Mouse (Mus musculus) kidney, embryonic 14.5 days (tissue): ENCODE results near the gene Tie1. TPM values are rescaled to one million over a fixed set of nuclear protein-coding genes. Genes with fewer than 3 reads are reported as not detected.

Experiments used
- ATAC-seq: fragments of 200-750 bp; cut with Nextera tagmentation; 2 replicates; pipeline ENCODE4 v1.8.0; 2017; ENCODE audit warnings: moderate number of reproducible peaks, mild to moderate bottlenecking, moderate TSS enrichment, moderate library complexity; ENCODE audit not compliant: low FRiP score, low TSS enrichment
- H3K27ac ChIP-seq: fragments of 300-500 bp; sonication (generic); 2 replicates; pipeline ENCODE4 v1.5.1; 2014; ENCODE audit warnings: low read depth, mild to moderate bottlenecking, low read length, moderate library complexity, mixed read lengths
- H3K27me3 ChIP-seq: fragments of 300-500 bp; sonication (generic); 2 replicates; pipeline ENCODE4 v1.6.1; 2014; ENCODE audit warnings: mild to moderate bottlenecking, low read length; ENCODE audit not compliant: control insufficient read depth, insufficient read depth
- H3K36me3 ChIP-seq: fragments of 300-500 bp; sonication (generic); 2 replicates; pipeline ENCODE4 v1.6.1; 2014; ENCODE audit warnings: low read length, mixed read lengths; ENCODE audit not compliant: control insufficient read depth, insufficient read depth
- H3K4me1 ChIP-seq: fragments of 300-500 bp; sonication (generic); 2 replicates; pipeline ENCODE4 v1.6.1; 2014; ENCODE audit warnings: low read length, mixed read lengths; ENCODE audit not compliant: control insufficient read depth, insufficient read depth
- H3K4me2 ChIP-seq: fragments of 300-500 bp; sonication (generic); replicated peaks from 2 replicates; pipeline ENCODE4 v1.6.1; 2014; ENCODE audit warnings: low read depth, mild to moderate bottlenecking, low read length
- H3K4me3 ChIP-seq: fragments of 300-500 bp; sonication (generic); 2 replicates; pipeline ENCODE4 v1.5.1; 2014; ENCODE audit warnings: mild to moderate bottlenecking, low read length
- H3K9ac ChIP-seq: fragments of 300-500 bp; sonication (generic); 2 replicates; pipeline ENCODE4 v1.6.1; 2014; ENCODE audit warnings: low read depth, mild to moderate bottlenecking, low read length, moderate library complexity
- H3K9me3 ChIP-seq: fragments of 300-500 bp; sonication (generic); 2 replicates; pipeline ENCODE4 v1.6.1; 2016; ENCODE audit warnings: low read length; ENCODE audit not compliant: control insufficient read depth
- WGBS: fragments of 180-500 bp; shearing (Covaris S2); extraction: QIAGEN DNeasy Blood & Tissue Kit; methylation state at CpG from one replicate; pipeline ENCODE4 v1.1.7; 2014; 5-methylcytosine and 5-hydroxymethylcytosine counted together
- polyA plus RNA-seq: library from polyadenylated mRNA; unstranded; fragments of >200 nt; fragmentation: Nextera tagmentation; extraction: Ambion mirVana; gene quantifications from 2 replicates; pipeline ENCODE4 v1.2.1, GENCODE M21; 2014

The Tie1 gene
- polyA plus RNA-seq, 1 experiment from 2014 or later: 30.4 TPM

GRCm38 (mm10) chr4:118500792-118501191 lies 10.9 kb upstream of the Tie1 start:
- H3K9me3 ChIP-seq: no peaks in the 10 kb centered on the region
- H3K4me1 ChIP-seq: 0 out of 2 replicates have a peak, but pooled peaks cover 4% of the 10 kb centered on the region
- no peak overlapping the region for H3K4me3 ChIP-seq
- H3K4me2 ChIP-seq: no peak overlapping the region
- no peaks in the 10 kb centered on the region for H3K27me3 ChIP-seq
- no peaks in the 10 kb centered on the region for H3K36me3 ChIP-seq
- no peak for ATAC-seq
- no peak overlapping the region for H3K9ac ChIP-seq
- no peak overlapping the region for H3K27ac ChIP-seq
- 62% methylated on average over 9 of the region's 9 CpGs for WGBS

GRCm38 (mm10) chr4:118500171-118500724 lies 10.4 kb upstream of the Tie1 start:
- Histone ChIP-seq H3K27me3 (no peaks in the 10 kb centered on the region), H3K27ac (no peak overlapping the region), H3K9me3 (no peaks in the 10 kb centered on the region), H3K4me3 (no peak overlapping the region), H3K36me3 (no peaks in the 10 kb centered on the region), H3K4me2 (no peak overlapping the region), H3K9ac (no peak overlapping the region), H3K4me1 (0 out of 2 replicates have a peak, but pooled peaks cover 4% of the 10 kb centered on the region)
- ATAC-seq: no peak
- 33% methylated on average over 6 of the region's 6 CpGs for WGBS

GRCm38 (mm10) chr4:118490461-118490860 lies 600 bp upstream of the Tie1 start:
- no peaks in the 10 kb centered on the region for H3K27me3 ChIP-seq
- no peaks in the 10 kb centered on the region for H3K9me3 ChIP-seq
- WGBS: 92% methylated on average over 10 of the region's 10 CpGs
- no peaks in the 10 kb centered on the region for H3K36me3 ChIP-seq
- H3K4me2 ChIP-seq: no peak overlapping the region
- no peak for ATAC-seq
- no peak overlapping the region for H3K27ac ChIP-seq
- no peak overlapping the region for H3K4me3 ChIP-seq
- peaks cover 3% of the 10 kb centered on the region; the same call in 1 of the 2 replicates for H3K4me1 ChIP-seq
- no peak overlapping the region for H3K9ac ChIP-seq

- H3K4me2 ChIP-seq: no peak overlapping the region
- ATAC-seq: 0 out of 2 replicates have a peak, but pooled peaks have one; percentile 24
- no peaks in the 10 kb centered on the region for H3K36me3 ChIP-seq
- no peak overlapping the region for H3K27ac ChIP-seq
- 54% methylated on average over 15 of the region's 15 CpGs for WGBS
- H3K4me1 ChIP-seq: peaks cover 6% of the 10 kb centered on the region; the same call in 1 of the 2 replicates
- H3K9ac ChIP-seq: no peak overlapping the region
- H3K9me3 ChIP-seq: no peaks in the 10 kb centered on the region
- H3K27me3 ChIP-seq: no peaks in the 10 kb centered on the region
- no peak overlapping the region for H3K4me3 ChIP-seq
Observed at GRCm38 (mm10) chr4:118476773-118477530, 12.9 kb downstream of the Tie1 start.

GRCm38 (mm10) chr4:118472687-118473086 lies 17.2 kb downstream of the Tie1 start:
- Histone ChIP-seq H3K36me3 (no peaks in the 10 kb centered on the region), H3K4me1 (peaks cover 6% of the 10 kb centered on the region), H3K27me3 (no peaks in the 10 kb centered on the region), H3K27ac (no peak overlapping the region), H3K9ac (no peak overlapping the region), H3K4me3 (no peak overlapping the region), H3K4me2 (no peak overlapping the region), H3K9me3 (no peaks in the 10 kb centered on the region)
- ATAC-seq: no peak
- 89% methylated on average over 11 of the region's 11 CpGs for WGBS

- H3K9ac ChIP-seq: no peak overlapping the region
- no peak overlapping the region for H3K4me2 ChIP-seq
- no peaks in the 10 kb centered on the region for H3K36me3 ChIP-seq
- no peaks in the 10 kb centered on the region for H3K27me3 ChIP-seq
- WGBS: 56% methylated on average over 6 of the region's 6 CpGs
- no peak for ATAC-seq
- H3K4me1 ChIP-seq: no peaks in the 10 kb centered on the region; the same call in 1 of the 2 replicates
- no peaks in the 10 kb centered on the region for H3K9me3 ChIP-seq
- no peak overlapping the region for H3K27ac ChIP-seq
- no peak overlapping the region for H3K4me3 ChIP-seq
Observed at GRCm38 (mm10) chr4:118471281-118471680, 18.6 kb downstream of the Tie1 start.

- Histone ChIP-seq H3K9ac (no peak overlapping the region), H3K27me3 (no peaks in the 10 kb centered on the region), H3K4me2 (peak overlapping the region; percentile 24; the same call in 1 of the 2 replicates), H3K4me3 (no peak overlapping the region), H3K4me1 (no peaks in the 10 kb centered on the region; the same call in 1 of the 2 replicates), H3K9me3 (no peaks in the 10 kb centered on the region), H3K36me3 (no peaks in the 10 kb centered on the region), H3K27ac (no peak overlapping the region; the same call in 1 of the 2 replicates)
- ATAC-seq: peak; percentile 82
- 3% methylated on average over 11 of the region's 11 CpGs for WGBS
Observed at GRCm38 (mm10) chr4:118465697-118466163, 24.1 kb downstream of the Tie1 start.

GRCm38 (mm10) chr4:118464956-118465355 lies 24.9 kb downstream of the Tie1 start:
- H3K9ac ChIP-seq: no peak overlapping the region
- H3K27me3 ChIP-seq: no peaks in the 10 kb centered on the region
- no peaks in the 10 kb centered on the region for H3K36me3 ChIP-seq
- H3K4me1 ChIP-seq: no peaks in the 10 kb centered on the region; the same call in 1 of the 2 replicates
- no peak overlapping the region for H3K4me3 ChIP-seq
- H3K9me3 ChIP-seq: no peaks in the 10 kb centered on the region
- 87% methylated on average over 3 of the region's 3 CpGs for WGBS
- no peak overlapping the region for H3K27ac ChIP-seq
- ATAC-seq: no peak
- no peak overlapping the region for H3K4me2 ChIP-seq

- Histone ChIP-seq H3K9ac (no peak within 1 kb of the TSS), H3K4me2 (no peak within 1 kb of the TSS), H3K4me3 (no peak within 1 kb of the TSS), H3K27ac (no peak within 1 kb of the TSS), H3K4me1 (no peaks in the 10 kb centered on the region), H3K27me3 (no peaks in the 10 kb centered on the region), H3K9me3 (no peaks in the 10 kb centered on the region), H3K36me3 (no peaks in the 10 kb centered on the region)
- no peak for ATAC-seq
- 70% methylated on average over 9 of the region's 9 CpGs for WGBS
Observed at GRCm38 (mm10) chr4:118457345-118457975, 32.4 kb downstream of the Tie1 start, which contains the start of gene Mpl. Mpl (minus strand) TSS chr4:118457513.
